Mouse (Mus musculus): Measurements from ENCODE around the gene Krtdap. TPM values are rescaled to one million over a fixed set of nuclear protein-coding genes. Genes with fewer than 3 reads are reported as not detected.
"Not testable (repeated sequence)": the region's sequence is repeated elsewhere in the genome, so short reads cannot be mapped to it uniquely, and the experiment has no call there.

The Krtdap gene
- polyA plus RNA-seq (2015; fragmentation: Nextera tagmentation; extraction: Ambion mirVana): 3.9 TPM in 1 of 2 replicates, not detected in the other

- Histone ChIP-seq H3K36me3 (ENCODE audit: control insufficient read depth, insufficient read depth) (no peaks in the 10 kb centered on the region), H3K9me3 (ENCODE audit: control insufficient read depth, low read length) (no peaks in the 10 kb centered on the region), H3K27me3 (replicated peaks; ENCODE audit: control insufficient read depth, insufficient read depth, low read length) (peaks cover 3% of the 10 kb centered on the region; the same call in 1 of the 2 replicates), H3K27ac (ENCODE audit: low read length) (no peak within 1 kb of the TSS), H3K4me3 (replicated peaks; ENCODE audit: low read length) (no peak within 1 kb of the TSS), H3K4me2 (ENCODE audit: low read length) (no peak within 1 kb of the TSS), H3K4me1 (replicated peaks; ENCODE audit: control insufficient read depth, insufficient read depth, low read length) (peaks cover 8% of the 10 kb centered on the region; the same call in 1 of the 2 replicates), H3K9ac (replicated peaks; ENCODE audit: low read depth, low read length) (no peak within 1 kb of the TSS)
- 42% methylated on average over 15 of the region's 15 CpGs for WGBS
- no peak for ATAC-seq
These were observed at the start of gene Krtdap for GRCm38 (mm10) chr7:30787377-30788022. TSS of gene Krtdap (plus strand) at chr7:30787896.

DNA sequence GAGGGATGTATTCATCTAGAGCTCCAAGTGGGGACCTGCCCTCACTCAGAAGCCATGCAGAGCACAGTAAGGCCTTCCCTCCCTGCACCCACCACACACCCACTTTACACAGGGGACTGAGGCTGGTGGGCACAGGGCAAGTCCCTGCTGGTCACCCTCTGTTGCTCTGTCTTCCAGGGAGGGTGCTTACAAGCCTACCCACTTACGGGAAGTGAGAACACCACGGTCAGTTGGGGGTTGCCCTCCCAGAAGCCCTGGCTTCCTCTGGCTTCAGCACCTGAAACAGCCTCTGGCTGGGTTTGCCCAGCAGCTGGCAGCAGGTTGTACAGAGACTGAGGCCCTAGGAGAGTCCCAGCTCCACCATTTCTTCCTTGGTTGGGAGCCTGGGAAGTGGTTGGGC, 45.1 kb upstream of the Krtdap start:
- H3K9me3 ChIP-seq (ENCODE audit: control insufficient read depth, low read length); H3K27ac ChIP-seq (ENCODE audit: low read length); H3K4me3 ChIP-seq (replicated peaks; ENCODE audit: low read length); H3K27me3 ChIP-seq (replicated peaks; ENCODE audit: control insufficient read depth, insufficient read depth, low read length); H3K9ac ChIP-seq (replicated peaks; ENCODE audit: low read depth, low read length); H3K4me1 ChIP-seq (replicated peaks; ENCODE audit: control insufficient read depth, insufficient read depth, low read length); H3K4me2 ChIP-seq (ENCODE audit: low read length); ATAC-seq; H3K36me3 ChIP-seq (ENCODE audit: control insufficient read depth, insufficient read depth): not testable (repeated sequence)
- WGBS: 87% methylated on average over 2 of the region's 2 CpGs

DNA sequence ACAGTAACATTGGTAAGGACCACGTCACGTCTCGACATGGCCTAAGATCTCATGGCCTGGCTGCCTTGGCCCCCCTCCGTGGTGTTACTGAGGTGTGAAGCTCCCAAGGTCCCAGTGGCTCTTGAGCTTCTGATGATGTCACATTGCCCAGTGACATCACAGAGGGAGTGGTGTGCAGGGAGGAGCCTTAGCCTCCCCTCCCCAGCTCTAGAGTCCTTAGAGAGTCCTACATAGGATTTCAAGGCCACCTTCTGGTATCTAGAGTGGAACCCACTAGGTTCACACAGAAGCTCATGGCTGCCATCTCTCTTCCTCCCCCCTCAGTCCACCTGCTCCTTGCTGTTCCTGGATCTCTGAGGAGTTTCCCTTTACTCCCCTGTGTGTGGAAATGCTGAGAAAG, 44.1 kb upstream of the Krtdap start, which contains the start of gene Gapdhs:
TSS of gene Gapdhs (minus strand) at position 65 of the 400 bp plus-strand sequence.
- not testable (repeated sequence) for H3K4me2 ChIP-seq (ENCODE audit: low read length); H3K9me3 ChIP-seq (ENCODE audit: control insufficient read depth, low read length); H3K9ac ChIP-seq (replicated peaks; ENCODE audit: low read depth, low read length); H3K4me1 ChIP-seq (replicated peaks; ENCODE audit: control insufficient read depth, insufficient read depth, low read length); H3K27me3 ChIP-seq (replicated peaks; ENCODE audit: control insufficient read depth, insufficient read depth, low read length); H3K4me3 ChIP-seq (replicated peaks; ENCODE audit: low read length); H3K36me3 ChIP-seq (ENCODE audit: control insufficient read depth, insufficient read depth); H3K27ac ChIP-seq (ENCODE audit: low read length); ATAC-seq
- no CpG with 5 or more reads among the region's 4 CpGs for WGBS

GRCm38 (mm10) chr7:30744022-30744598, 43.6 kb upstream of the Krtdap start:
- H3K4me3 ChIP-seq (replicated peaks; ENCODE audit: low read length): no peak overlapping the region
- peaks cover 3% of the 10 kb centered on the region for H3K36me3 ChIP-seq (ENCODE audit: control insufficient read depth, insufficient read depth)
- ATAC-seq: no peak
- no peaks in the 10 kb centered on the region for H3K4me1 ChIP-seq (replicated peaks; ENCODE audit: control insufficient read depth, insufficient read depth, low read length)
- no peak overlapping the region for H3K27ac ChIP-seq (ENCODE audit: low read length)
- 48% methylated on average over 4 of the region's 4 CpGs for WGBS
- H3K27me3 ChIP-seq (replicated peaks; ENCODE audit: control insufficient read depth, insufficient read depth, low read length): no peaks in the 10 kb centered on the region
- no peak overlapping the region for H3K9ac ChIP-seq (replicated peaks; ENCODE audit: low read depth, low read length)
- no peak overlapping the region for H3K4me2 ChIP-seq (ENCODE audit: low read length)
- H3K9me3 ChIP-seq (ENCODE audit: control insufficient read depth, low read length): no peaks in the 10 kb centered on the region

DNA sequence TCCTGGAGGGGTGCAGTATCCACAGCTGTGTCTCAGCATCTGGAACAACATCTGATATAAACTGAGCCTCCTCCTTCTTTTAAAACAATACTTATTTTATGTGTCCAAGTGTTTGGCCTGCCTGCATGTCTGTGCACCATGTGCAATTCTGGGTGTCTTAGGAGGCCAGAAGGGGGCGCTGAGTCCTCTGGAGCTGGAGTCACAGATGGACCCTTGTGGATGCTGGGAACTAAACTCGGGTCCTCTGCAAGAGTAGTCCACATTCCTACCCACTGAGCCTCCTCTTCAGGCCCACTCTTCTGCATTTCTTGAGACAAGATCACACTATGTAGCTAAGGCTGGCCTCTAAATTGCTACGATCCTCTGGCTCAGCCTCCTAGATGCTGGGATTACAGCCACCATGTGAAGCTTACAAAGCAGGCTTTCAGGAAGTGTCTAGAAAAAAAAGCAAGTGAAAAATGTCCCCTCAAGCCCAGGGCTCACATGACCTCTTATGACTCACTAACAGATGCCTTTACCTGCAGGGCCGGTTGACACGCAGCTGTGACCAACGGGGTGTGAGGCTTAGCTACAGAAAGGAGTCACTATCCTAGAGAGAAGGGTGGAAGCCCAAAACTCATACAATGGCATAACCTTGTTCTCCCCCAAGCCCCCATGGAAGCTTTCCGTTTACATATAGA, 40.0 kb upstream of the Krtdap start:
- no peaks in the 10 kb centered on the region for H3K27me3 ChIP-seq (replicated peaks; ENCODE audit: control insufficient read depth, insufficient read depth, low read length)
- whole genome bisulfite sequencing: 86% methylated on average over 7 of the region's 7 CpGs
- no peak overlapping the region for H3K4me2 ChIP-seq (ENCODE audit: low read length)
- no peak overlapping the region for H3K9ac ChIP-seq (replicated peaks; ENCODE audit: low read depth, low read length)
- no peaks in the 10 kb centered on the region for H3K4me1 ChIP-seq (replicated peaks; ENCODE audit: control insufficient read depth, insufficient read depth, low read length)
- H3K36me3 ChIP-seq (ENCODE audit: control insufficient read depth, insufficient read depth): no peaks in the 10 kb centered on the region; the same call in 1 of the 2 replicates
- no peaks in the 10 kb centered on the region for H3K9me3 ChIP-seq (ENCODE audit: control insufficient read depth, low read length)
- no peak overlapping the region for H3K27ac ChIP-seq (ENCODE audit: low read length)
- ATAC-seq: no peak
- H3K4me3 ChIP-seq (replicated peaks; ENCODE audit: low read length): no peak overlapping the region

- 90% methylated on average over 13 of the region's 13 CpGs for WGBS
- Histone ChIP-seq H3K4me2 (ENCODE audit: low read length) (no peak overlapping the region), H3K4me3 (replicated peaks; ENCODE audit: low read length) (no peak overlapping the region), H3K4me1 (replicated peaks; ENCODE audit: control insufficient read depth, insufficient read depth, low read length) (no peaks in the 10 kb centered on the region), H3K27me3 (replicated peaks; ENCODE audit: control insufficient read depth, insufficient read depth, low read length) (no peaks in the 10 kb centered on the region), H3K36me3 (ENCODE audit: control insufficient read depth, insufficient read depth) (peaks cover 6% of the 10 kb centered on the region), H3K27ac (ENCODE audit: low read length) (no peak overlapping the region), H3K9me3 (ENCODE audit: control insufficient read depth, low read length) (peaks cover 8% of the 10 kb centered on the region), H3K9ac (replicated peaks; ENCODE audit: low read depth, low read length) (no peak overlapping the region)
- no peak for ATAC-seq
These were observed 37.7 kb upstream of the Krtdap start for GRCm38 (mm10) chr7:30749824-30750606.

- Histone ChIP-seq H3K9me3 (ENCODE audit: control insufficient read depth, low read length) (peaks cover 10% of the 10 kb centered on the region), H3K4me1 (replicated peaks; ENCODE audit: control insufficient read depth, insufficient read depth, low read length) (no peaks in the 10 kb centered on the region), H3K36me3 (ENCODE audit: control insufficient read depth, insufficient read depth) (peaks cover 10% of the 10 kb centered on the region), H3K9ac (replicated peaks; ENCODE audit: low read depth, low read length) (no peak within 1 kb of the TSS), H3K27ac (ENCODE audit: low read length) (no peak within 1 kb of the TSS), H3K27me3 (replicated peaks; ENCODE audit: control insufficient read depth, insufficient read depth, low read length) (no peaks in the 10 kb centered on the region), H3K4me2 (ENCODE audit: low read length) (no peak within 1 kb of the TSS), H3K4me3 (replicated peaks; ENCODE audit: low read length) (no peak within 1 kb of the TSS)
- WGBS: 71% methylated on average over 5 of the region's 5 CpGs
- no peak for ATAC-seq
These were observed 36.5 kb upstream of the Krtdap start, which contains the start of gene Sbsn for GRCm38 (mm10) chr7:30751086-30751669. TSS of gene Sbsn (plus strand) at chr7:30751471.

DNA sequence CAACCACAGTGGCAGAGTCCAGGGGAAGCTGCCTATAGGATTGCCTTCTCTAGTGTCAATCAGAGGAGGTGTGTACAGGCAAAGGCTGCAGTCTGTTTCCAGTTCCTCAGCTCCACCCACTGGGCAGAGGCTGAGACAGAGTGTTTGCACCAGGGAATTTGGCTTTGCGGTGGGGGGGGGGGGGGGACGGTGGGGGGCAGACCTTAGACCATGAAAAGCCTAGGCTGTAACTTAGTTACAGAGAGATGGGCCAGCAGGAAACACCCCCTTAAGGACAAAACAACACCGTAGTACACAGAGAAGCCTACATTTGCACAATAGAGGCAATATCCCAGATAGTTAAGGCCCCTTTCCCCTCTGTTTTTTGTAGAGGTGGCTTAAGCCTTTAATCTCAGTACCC, 30.7 kb upstream of the Krtdap start:
- Histone ChIP-seq H3K4me2 (ENCODE audit: low read length) (no peak overlapping the region), H3K4me3 (replicated peaks; ENCODE audit: low read length) (no peak overlapping the region), H3K27me3 (replicated peaks; ENCODE audit: control insufficient read depth, insufficient read depth, low read length) (no peaks in the 10 kb centered on the region), H3K9ac (replicated peaks; ENCODE audit: low read depth, low read length) (no peak overlapping the region), H3K9me3 (ENCODE audit: control insufficient read depth, low read length) (peaks cover 10% of the 10 kb centered on the region), H3K36me3 (ENCODE audit: control insufficient read depth, insufficient read depth) (peaks cover 10% of the 10 kb centered on the region), H3K4me1 (replicated peaks; ENCODE audit: control insufficient read depth, insufficient read depth, low read length) (no peaks in the 10 kb centered on the region), H3K27ac (ENCODE audit: low read length) (no peak overlapping the region)
- 83% methylated on average over 2 of the region's 3 CpGs for WGBS
- ATAC-seq: no peak
